Mouse (Mus musculus): ENCODE results near the gene Gm44511. TPM values are rescaled to one million over a fixed set of nuclear protein-coding genes. Genes with fewer than 3 reads are reported as not detected.
A peak's percentile ranks its signal among the peaks of the same experiment; 100 is the strongest.

Gm44511 gene
- not detected in 2 replicates for polyA plus RNA-seq (2016; fragmentation: Nextera tagmentation; extraction: Ambion mirVana)

DNA sequence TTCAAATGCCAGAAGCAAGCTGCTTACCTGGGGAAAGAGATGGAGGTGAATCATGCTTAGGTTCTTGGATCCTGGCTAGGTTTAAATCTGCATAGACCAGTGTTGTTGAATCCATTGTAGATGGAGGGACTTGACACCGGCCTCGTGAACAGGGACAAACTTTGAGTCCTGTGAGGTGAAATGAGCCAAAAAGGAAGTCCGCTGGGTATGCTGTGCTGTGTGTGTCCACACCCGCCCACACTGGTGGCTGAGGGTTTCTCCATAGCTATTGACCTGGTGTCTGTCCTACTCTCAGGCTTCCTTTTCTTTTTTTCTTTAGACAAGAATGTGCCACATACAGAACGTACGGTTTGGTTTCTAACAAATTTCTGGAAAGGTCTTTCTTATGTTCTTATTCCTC, at the start of gene Gm44511, which contains the start of gene Klrb1b:
Gm44511 (minus strand) TSS at position 184 of the 400 bp plus-strand sequence.
Klrb1b (minus strand) TSS at position 200 of the 400 bp plus-strand sequence.
- Histone ChIP-seq H3K9me3 (no peaks in the 10 kb centered on the region), H3K4me2 (no peak within 1 kb of the TSS), H3K27me3 (no peaks in the 10 kb centered on the region), H3K4me3 (replicated peaks) (no peak within 1 kb of the TSS), H3K4me1 (no peaks in the 10 kb centered on the region), H3K9ac (no peak within 1 kb of the TSS), H3K36me3 (replicated peaks) (no peaks in the 10 kb centered on the region), H3K27ac (no peak within 1 kb of the TSS)
- ATAC-seq (ENCODE audit: low FRiP score), result no peak
- 92% methylated on average over 6 of the region's 6 CpGs for WGBS

DNA sequence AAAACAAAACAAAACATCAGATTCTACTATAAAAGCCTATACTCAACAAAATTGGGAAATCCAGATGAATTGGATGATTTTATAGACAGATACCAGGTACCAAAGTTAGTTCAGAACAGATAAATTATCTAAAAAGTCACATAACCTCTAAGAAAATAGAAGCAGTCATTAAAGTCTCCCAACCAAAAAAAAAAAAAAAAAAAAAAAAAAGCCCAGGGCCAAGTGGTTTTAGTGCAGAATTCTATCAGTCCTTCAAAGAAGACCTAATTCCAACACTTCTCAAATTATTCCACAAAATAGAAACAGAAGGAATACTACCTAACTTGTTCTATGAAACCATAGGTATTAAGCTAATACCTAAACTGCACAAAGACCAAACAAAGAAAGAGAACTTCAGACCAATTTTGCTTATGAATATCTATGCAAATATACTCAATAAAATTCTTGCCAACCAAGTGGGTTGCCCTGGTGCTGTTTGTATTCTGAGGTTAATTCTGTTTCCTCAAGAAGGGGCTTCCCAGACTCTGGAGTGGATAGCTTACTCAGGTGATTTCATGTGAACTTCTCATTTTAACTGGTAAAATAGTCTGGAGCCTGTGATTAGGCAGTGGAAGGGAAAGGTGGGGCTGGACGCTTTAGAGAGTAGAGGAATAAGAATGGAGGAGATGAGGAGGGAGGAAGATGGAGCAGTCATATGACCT, 45.9 kb upstream of the Gm44511 start:
- Histone ChIP-seq H3K4me3 (replicated peaks) (no peak overlapping the region), H3K27ac (no peak overlapping the region), H3K4me2 (no peak overlapping the region), H3K4me1 (no peaks in the 10 kb centered on the region), H3K9ac (no peak overlapping the region), H3K9me3 (0 out of 2 replicates have a peak, but pooled peaks cover 6% of the 10 kb centered on the region), H3K27me3 (no peaks in the 10 kb centered on the region), H3K36me3 (replicated peaks) (no peaks in the 10 kb centered on the region)
- WGBS, result 84% methylated on average over 1 of the region's 1 CpGs
- ATAC-seq (ENCODE audit: low FRiP score), result no peak

DNA sequence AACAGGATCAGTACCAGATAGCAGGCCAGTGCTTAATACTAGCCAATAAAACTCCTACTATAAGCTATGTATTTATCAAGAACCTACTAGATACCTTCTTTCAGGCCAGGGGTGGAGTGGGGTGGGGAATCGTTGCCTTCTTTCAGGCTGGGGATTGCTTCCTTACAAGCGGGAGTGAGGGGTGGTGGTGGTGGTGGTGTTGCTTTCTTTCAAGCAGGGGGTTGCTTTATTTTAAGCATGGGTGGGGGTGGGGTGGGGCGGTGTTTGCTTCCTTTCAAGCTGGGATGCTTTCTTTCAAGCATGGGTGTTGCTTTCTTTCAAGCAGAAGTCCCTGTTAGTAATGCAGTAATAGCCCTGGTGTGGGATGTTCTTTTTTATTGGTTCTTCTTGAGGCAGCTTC, 42.7 kb upstream of the Gm44511 start:
- Histone ChIP-seq H3K27me3 (no peaks in the 10 kb centered on the region), H3K27ac (no peak overlapping the region), H3K4me1 (no peaks in the 10 kb centered on the region), H3K9me3 (no peaks in the 10 kb centered on the region), H3K4me2 (no peak overlapping the region), H3K36me3 (replicated peaks) (no peaks in the 10 kb centered on the region), H3K4me3 (replicated peaks) (no peak overlapping the region), H3K9ac (no peak overlapping the region)
- 19% methylated on average over 3 of the region's 3 CpGs for WGBS
- ATAC-seq (ENCODE audit: low FRiP score), result no peak

DNA sequence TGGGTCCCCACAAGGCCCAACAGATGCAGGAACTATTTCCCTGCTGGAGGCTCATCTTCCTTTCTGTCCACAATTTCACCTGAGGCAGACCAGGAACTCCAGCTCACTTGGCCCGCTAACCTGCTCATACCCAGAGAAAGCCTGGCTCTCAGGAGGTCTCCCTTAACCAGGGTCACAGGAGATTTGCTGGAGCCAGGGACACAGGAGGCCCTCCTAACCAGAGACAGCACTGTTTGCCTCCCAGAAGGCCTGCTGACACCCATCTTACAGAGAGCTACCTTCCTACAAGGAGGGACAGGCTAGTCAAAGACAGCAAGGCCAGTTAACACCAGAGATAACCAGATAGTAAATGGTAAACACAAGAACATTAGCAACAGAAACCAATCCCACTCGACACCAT, 31.9 kb upstream of the Gm44511 start:
- Histone ChIP-seq H3K4me2 (no peak overlapping the region), H3K9me3 (no peaks in the 10 kb centered on the region), H3K27me3 (no peaks in the 10 kb centered on the region), H3K36me3 (replicated peaks) (no peaks in the 10 kb centered on the region), H3K9ac (no peak overlapping the region), H3K27ac (no peak overlapping the region), H3K4me3 (replicated peaks) (no peak overlapping the region), H3K4me1 (0 out of 2 replicates have a peak, but pooled peaks cover 3% of the 10 kb centered on the region)
- WGBS, result 91% methylated on average over 2 of the region's 2 CpGs
- ATAC-seq (ENCODE audit: low FRiP score), result no peak

DNA sequence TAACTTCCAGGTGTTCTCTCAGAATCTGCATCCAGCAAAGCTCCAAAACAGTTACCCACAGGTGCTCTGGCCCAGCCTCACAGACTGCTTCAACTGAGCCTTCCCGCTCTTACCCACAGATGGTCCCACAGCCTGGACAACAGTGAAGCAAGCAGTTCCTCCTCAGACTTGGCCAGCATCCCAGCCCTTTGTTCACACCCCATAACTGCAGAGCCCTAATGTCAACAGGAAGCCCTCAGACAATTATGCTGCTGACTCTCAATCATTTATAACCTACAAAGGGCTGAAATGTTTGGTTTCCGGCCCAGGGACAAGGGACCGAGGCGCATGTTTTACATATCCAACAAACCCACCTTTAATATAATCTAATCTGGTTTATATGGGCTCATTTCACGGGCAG, 30.1 kb upstream of the Gm44511 start:
- Histone ChIP-seq H3K9me3 (no peaks in the 10 kb centered on the region), H3K4me1 (0 out of 2 replicates have a peak, but pooled peaks cover 3% of the 10 kb centered on the region), H3K27ac (no peak overlapping the region), H3K4me3 (replicated peaks) (no peak overlapping the region), H3K9ac (no peak overlapping the region), H3K36me3 (replicated peaks) (no peaks in the 10 kb centered on the region), H3K27me3 (no peaks in the 10 kb centered on the region), H3K4me2 (no peak overlapping the region)
- 0 out of 2 replicates have a peak, but pooled peaks have one; percentile 37 for ATAC-seq (ENCODE audit: low FRiP score)
- 82% methylated on average over 5 of the region's 5 CpGs for WGBS

DNA sequence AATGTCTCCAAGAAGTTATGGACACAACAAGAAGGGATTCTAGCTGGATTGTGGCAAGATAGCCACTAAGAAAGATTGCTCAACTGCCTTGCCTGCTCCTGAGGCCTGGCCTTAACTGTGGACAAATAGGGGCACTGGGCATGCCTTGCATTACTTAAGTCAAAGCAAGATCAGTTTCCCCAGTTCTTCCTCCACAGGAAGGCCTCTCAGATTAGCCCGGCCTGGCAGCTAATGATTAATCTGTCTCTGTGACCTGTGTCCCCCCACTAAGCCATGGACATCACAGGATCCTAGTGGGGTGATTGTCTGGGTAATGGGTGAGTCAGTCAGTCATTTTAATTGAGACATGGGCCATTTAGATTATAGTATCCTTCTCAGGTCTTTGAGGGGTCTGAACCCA, 29.4 kb upstream of the Gm44511 start:
- no peak overlapping the region for H3K4me2 ChIP-seq
- no peaks in the 10 kb centered on the region for H3K27me3 ChIP-seq
- H3K9me3 ChIP-seq, result no peaks in the 10 kb centered on the region
- no peak overlapping the region for H3K4me3 ChIP-seq (replicated peaks)
- no peak overlapping the region for H3K27ac ChIP-seq
- H3K9ac ChIP-seq, result no peak overlapping the region
- 0 out of 2 replicates have a peak, but pooled peaks cover 3% of the 10 kb centered on the region for H3K4me1 ChIP-seq
- ATAC-seq (ENCODE audit: low FRiP score), result no peak
- WGBS, result 73% methylated on average over 1 of the region's 1 CpGs
- H3K36me3 ChIP-seq (replicated peaks), result no peaks in the 10 kb centered on the region

DNA sequence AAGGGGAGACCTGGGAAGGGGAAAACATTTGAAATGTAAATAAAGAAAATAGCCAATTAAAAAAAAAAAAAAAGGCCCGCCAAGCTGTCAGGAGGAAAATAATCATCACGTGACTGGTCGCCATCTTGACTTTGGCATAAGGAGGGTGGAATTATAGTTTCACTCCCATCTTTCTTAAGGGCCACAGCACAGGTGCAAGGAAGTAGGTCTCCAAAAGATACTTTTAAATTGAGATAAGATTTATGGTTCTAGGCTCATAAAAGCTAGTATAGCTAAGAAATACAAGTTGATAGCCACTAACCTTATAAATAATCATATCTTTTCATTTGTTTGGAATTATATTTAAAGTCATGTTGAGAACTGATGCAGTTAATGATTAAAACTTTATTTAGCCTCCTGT, 28.8 kb upstream of the Gm44511 start:
- WGBS, result 88% methylated on average over 3 of the region's 3 CpGs
- Histone ChIP-seq H3K9ac (no peak overlapping the region), H3K4me3 (replicated peaks) (no peak overlapping the region), H3K27ac (no peak overlapping the region), H3K27me3 (no peaks in the 10 kb centered on the region), H3K4me1 (0 out of 2 replicates have a peak, but pooled peaks cover 3% of the 10 kb centered on the region), H3K36me3 (replicated peaks) (no peaks in the 10 kb centered on the region), H3K9me3 (no peaks in the 10 kb centered on the region), H3K4me2 (no peak overlapping the region)
- ATAC-seq (ENCODE audit: low FRiP score), result no peak

DNA sequence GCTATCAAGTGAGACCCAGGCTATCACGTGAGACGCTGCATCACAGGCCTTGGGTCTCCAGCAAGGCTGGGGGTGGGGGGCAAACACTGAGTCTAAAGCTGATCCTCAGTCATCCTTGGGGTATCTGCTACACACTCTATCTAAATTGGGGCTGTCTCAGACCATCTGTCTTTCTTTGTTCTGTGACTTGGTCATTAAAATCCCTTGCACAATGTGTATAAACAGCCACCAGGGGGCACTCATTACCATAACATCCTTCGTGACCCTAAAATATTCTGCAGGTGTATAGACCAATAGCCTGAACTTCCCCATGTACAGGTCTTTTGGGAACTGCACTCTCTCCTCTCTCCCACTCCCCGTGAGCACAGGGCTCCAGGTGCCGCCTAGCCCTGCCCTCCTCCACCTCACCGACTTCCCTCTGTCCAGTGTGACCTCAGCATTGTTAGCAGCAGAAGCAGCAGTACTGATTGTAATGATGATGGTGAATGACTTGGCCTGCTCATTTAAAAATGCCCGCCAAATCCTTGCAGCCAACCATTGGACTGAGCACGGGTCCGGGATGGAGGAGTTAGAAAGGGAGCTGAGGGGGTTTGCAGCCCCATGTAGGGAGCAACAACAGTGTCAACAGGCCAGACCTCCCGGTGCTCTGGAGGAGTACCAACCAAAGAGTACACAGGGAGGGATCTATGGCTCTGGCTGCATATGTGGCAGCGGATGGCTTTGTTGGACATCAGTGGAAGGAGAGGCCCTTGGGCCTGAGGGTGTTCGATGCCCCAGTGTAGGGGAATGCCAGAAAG, 28.1 kb upstream of the Gm44511 start:
- H3K27ac ChIP-seq, result no peak overlapping the region
- H3K4me3 ChIP-seq (replicated peaks), result no peak overlapping the region
- H3K4me2 ChIP-seq, result peak overlapping the region; percentile 19; the same call in 1 of the 2 replicates

DNA sequence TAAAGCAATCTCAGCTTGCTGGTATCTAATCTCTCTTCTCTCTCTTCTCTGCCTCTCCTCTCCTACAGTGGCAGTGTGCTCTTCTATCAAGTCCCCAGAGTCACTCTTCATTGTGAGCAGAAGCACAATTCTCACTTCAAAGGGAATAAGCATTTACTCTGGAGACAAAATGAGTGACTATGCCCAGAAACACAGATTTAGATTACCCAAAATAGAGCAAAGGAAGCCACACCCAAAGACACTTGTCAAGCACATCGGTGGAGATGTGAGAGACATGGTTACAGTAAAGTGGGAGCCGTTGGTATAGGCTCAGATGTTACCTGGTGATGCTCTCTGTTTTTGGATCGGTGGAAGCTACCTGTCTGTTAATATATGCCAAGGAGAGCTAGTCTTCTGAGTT, 26.7 kb upstream of the Gm44511 start:
- no peaks in the 10 kb centered on the region for H3K9me3 ChIP-seq
- 0 out of 2 replicates have a peak, but pooled peaks cover 3% of the 10 kb centered on the region for H3K4me1 ChIP-seq
- H3K27me3 ChIP-seq, result no peaks in the 10 kb centered on the region
- H3K36me3 ChIP-seq (replicated peaks), result no peaks in the 10 kb centered on the region
- H3K27ac ChIP-seq, result no peak overlapping the region
- no peak overlapping the region for H3K9ac ChIP-seq
- no peak overlapping the region for H3K4me2 ChIP-seq
- 93% methylated on average over 3 of the region's 3 CpGs for WGBS
- no peak overlapping the region for H3K4me3 ChIP-seq (replicated peaks)
- no peak for ATAC-seq (ENCODE audit: low FRiP score)

More for the DNA sequence above, 28.1 kb upstream of the Gm44511 start:
- H3K9ac ChIP-seq, result no peak overlapping the region
- no peaks in the 10 kb centered on the region for H3K27me3 ChIP-seq
- H3K36me3 ChIP-seq (replicated peaks), result no peaks in the 10 kb centered on the region
- H3K9me3 ChIP-seq, result no peaks in the 10 kb centered on the region
- H3K4me1 ChIP-seq, result 0 out of 2 replicates have a peak, but pooled peaks cover 3% of the 10 kb centered on the region
- WGBS, result 45% methylated on average over 12 of the region's 12 CpGs
- peak; percentile 79 for ATAC-seq (ENCODE audit: low FRiP score)

DNA sequence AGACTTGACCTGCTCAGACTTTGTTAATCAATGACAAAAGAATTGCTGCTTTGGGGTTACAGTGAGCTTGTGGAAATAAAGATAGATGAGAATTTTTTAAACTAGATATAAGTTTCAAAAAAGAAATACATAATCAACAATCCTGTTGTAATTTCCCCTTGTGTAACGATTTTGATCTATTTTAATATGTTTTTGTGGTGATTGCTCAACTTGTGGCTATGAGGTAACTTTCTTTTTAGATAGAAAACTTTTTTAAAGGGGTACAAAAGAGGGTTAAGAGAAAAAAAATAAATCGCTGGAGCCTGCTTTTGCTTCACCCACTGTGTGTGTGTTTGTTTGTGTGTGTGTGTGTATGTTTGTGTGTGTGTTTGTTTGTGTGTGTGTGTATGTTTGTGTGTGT, 25.0 kb upstream of the Gm44511 start:
- H3K9ac ChIP-seq, result no peak overlapping the region
- H3K27me3 ChIP-seq, result no peaks in the 10 kb centered on the region
- H3K9me3 ChIP-seq, result no peaks in the 10 kb centered on the region
- WGBS, result 88% methylated on average over 2 of the region's 2 CpGs
- H3K36me3 ChIP-seq (replicated peaks), result no peaks in the 10 kb centered on the region
- H3K27ac ChIP-seq, result no peak overlapping the region
- 0 out of 2 replicates have a peak, but pooled peaks cover 3% of the 10 kb centered on the region for H3K4me1 ChIP-seq
- H3K4me3 ChIP-seq (replicated peaks), result no peak overlapping the region
- ATAC-seq (ENCODE audit: low FRiP score), result no peak
- H3K4me2 ChIP-seq, result no peak overlapping the region

DNA sequence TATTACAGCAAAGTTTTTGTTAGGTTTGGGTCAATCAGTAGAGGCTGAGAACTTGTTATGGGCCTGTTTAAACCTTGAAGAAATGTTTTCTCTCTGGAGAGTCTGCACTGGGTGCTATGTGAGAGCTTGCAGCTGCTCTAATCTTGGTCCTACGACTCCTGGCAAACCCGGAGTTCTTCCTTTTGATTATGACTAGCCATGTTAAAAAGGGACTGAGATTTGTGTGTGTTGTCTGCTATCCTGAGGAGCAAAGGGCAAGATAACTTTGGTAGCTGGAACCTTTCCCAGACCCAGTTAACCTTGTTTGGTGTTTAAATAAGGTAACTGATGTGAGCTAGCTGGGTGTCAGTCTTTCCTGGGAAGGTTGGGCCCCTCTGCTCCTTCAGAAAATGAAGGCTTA, 24.6 kb upstream of the Gm44511 start:
- no peak overlapping the region for H3K4me2 ChIP-seq

DNA sequence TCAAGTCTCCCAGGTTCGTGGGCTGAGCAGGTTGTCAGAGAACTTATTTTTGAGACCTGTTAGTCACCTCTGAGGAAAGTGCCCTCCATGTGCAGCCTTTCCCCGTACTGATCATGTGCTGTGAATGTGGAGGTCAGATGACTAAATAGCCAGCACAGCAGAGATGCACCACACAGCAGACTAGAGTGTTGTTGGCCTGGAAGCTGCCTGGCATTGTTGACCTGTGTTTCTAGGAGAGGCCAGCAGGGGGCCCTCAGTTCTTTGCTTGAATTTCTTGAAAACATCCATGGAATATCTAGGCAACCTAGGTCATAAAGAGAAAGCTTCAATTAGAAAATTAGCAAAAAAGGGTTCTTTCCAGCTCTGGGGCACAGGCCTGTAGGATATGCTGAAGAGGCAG, 23.8 kb upstream of the Gm44511 start:
- ATAC-seq (ENCODE audit: low FRiP score), result no peak
- WGBS, result 50% methylated on average over 2 of the region's 2 CpGs
- no peaks in the 10 kb centered on the region for H3K27me3 ChIP-seq

More for the DNA sequence above, 24.6 kb upstream of the Gm44511 start:
- Histone ChIP-seq H3K27me3 (no peaks in the 10 kb centered on the region), H3K27ac (no peak overlapping the region), H3K4me1 (0 out of 2 replicates have a peak, but pooled peaks cover 3% of the 10 kb centered on the region), H3K9me3 (no peaks in the 10 kb centered on the region), H3K36me3 (replicated peaks) (no peaks in the 10 kb centered on the region), H3K9ac (no peak overlapping the region), H3K4me3 (replicated peaks) (no peak overlapping the region)
- 88% methylated on average over 2 of the region's 2 CpGs for WGBS
- ATAC-seq (ENCODE audit: low FRiP score), result no peak

More for the DNA sequence above, 23.8 kb upstream of the Gm44511 start:
- Histone ChIP-seq H3K36me3 (replicated peaks) (no peaks in the 10 kb centered on the region), H3K9me3 (no peaks in the 10 kb centered on the region), H3K4me2 (no peak overlapping the region), H3K9ac (no peak overlapping the region), H3K4me1 (peaks cover 7% of the 10 kb centered on the region; the same call in 1 of the 2 replicates), H3K27ac (no peak overlapping the region), H3K4me3 (replicated peaks) (no peak overlapping the region)
